Mouse (Mus musculus) heart, embryonic 15.5 days (tissue): ENCODE data around the gene Nr4a1. TPM values are rescaled to one million over a fixed set of nuclear protein-coding genes. Genes with fewer than 3 reads are reported as not detected.

Experiments
- ATAC-seq: fragments of 200-750 bp; cut with Nextera tagmentation; replicated peaks from 2 replicates; pipeline ENCODE4 v1.8.0; 2017; ENCODE audit warnings: low read depth, moderate TSS enrichment; ENCODE audit not compliant: insufficient number of reproducible peaks, insufficient read depth, low FRiP score
- H3K27ac ChIP-seq: fragments of 300-500 bp; sonication (generic); 2 replicates; pipeline ENCODE4 v1.5.1; 2015; ENCODE audit warnings: mild to moderate bottlenecking, inconsistent platforms
- H3K27me3 ChIP-seq: fragments of 300-500 bp; sonication (generic); 2 replicates; pipeline ENCODE4 v1.6.1; 2015; ENCODE audit warnings: inconsistent platforms
- H3K36me3 ChIP-seq: fragments of 300-500 bp; sonication (generic); 2 replicates; pipeline ENCODE4 v1.6.1; 2015; ENCODE audit warnings: mild to moderate bottlenecking, inconsistent platforms
- H3K4me1 ChIP-seq: fragments of 300-500 bp; sonication (generic); replicated peaks from 2 replicates; pipeline ENCODE4 v1.6.1; 2015; ENCODE audit warnings: inconsistent platforms
- H3K4me2 ChIP-seq: fragments of 300-500 bp; sonication (generic); 2 replicates; pipeline ENCODE4 v1.6.1; 2015; ENCODE audit warnings: inconsistent platforms, mild to moderate bottlenecking, moderate library complexity
- H3K4me3 ChIP-seq: fragments of 300-500 bp; sonication (generic); 2 replicates; pipeline ENCODE4 v1.5.1; 2015; ENCODE audit warnings: mild to moderate bottlenecking, inconsistent platforms
- H3K9ac ChIP-seq: fragments of 300-500 bp; sonication (generic); 2 replicates; pipeline ENCODE4 v1.6.1; 2015; ENCODE audit warnings: mild to moderate bottlenecking, inconsistent platforms
- H3K9me3 ChIP-seq: fragments of 300-500 bp; sonication (generic); replicated peaks from 2 replicates; pipeline ENCODE4 v1.6.1; 2016; ENCODE audit warnings: inconsistent platforms
- WGBS: fragments of 180-500 bp; shearing (Covaris S2); methylation state at CpG from one replicate; pipeline ENCODE4 v1.1.7; 2015; ENCODE audit warnings: mixed read lengths; 5-methylcytosine and 5-hydroxymethylcytosine counted together
- polyA plus RNA-seq: library from polyadenylated mRNA; unstranded; fragments of >200 nt; fragmentation: Nextera tagmentation; extraction: Ambion mirVana; gene quantifications from 2 replicates; pipeline ENCODE4 v1.2.1, GENCODE M21; 2015

The Nr4a1 gene
- polyA plus RNA-seq, 1 experiment from 2014 or later, result 10.6 TPM

GRCm38 (mm10) chr15:101223596-101223995 is 30.5 kb upstream of the Nr4a1 start:
- Histone ChIP-seq H3K9ac (no peak overlapping the region), H3K36me3 (no peaks in the 10 kb centered on the region), H3K9me3 (no peaks in the 10 kb centered on the region), H3K4me2 (peak overlapping the region; percentile 87), H3K4me3 (peak overlapping the region; percentile 77), H3K27me3 (peaks cover 19% of the 10 kb centered on the region), H3K27ac (no peak overlapping the region), H3K4me1 (peaks cover 45% of the 10 kb centered on the region)
- WGBS, result 6% methylated on average over 5 of the region's 5 CpGs
- no peak for ATAC-seq

DNA sequence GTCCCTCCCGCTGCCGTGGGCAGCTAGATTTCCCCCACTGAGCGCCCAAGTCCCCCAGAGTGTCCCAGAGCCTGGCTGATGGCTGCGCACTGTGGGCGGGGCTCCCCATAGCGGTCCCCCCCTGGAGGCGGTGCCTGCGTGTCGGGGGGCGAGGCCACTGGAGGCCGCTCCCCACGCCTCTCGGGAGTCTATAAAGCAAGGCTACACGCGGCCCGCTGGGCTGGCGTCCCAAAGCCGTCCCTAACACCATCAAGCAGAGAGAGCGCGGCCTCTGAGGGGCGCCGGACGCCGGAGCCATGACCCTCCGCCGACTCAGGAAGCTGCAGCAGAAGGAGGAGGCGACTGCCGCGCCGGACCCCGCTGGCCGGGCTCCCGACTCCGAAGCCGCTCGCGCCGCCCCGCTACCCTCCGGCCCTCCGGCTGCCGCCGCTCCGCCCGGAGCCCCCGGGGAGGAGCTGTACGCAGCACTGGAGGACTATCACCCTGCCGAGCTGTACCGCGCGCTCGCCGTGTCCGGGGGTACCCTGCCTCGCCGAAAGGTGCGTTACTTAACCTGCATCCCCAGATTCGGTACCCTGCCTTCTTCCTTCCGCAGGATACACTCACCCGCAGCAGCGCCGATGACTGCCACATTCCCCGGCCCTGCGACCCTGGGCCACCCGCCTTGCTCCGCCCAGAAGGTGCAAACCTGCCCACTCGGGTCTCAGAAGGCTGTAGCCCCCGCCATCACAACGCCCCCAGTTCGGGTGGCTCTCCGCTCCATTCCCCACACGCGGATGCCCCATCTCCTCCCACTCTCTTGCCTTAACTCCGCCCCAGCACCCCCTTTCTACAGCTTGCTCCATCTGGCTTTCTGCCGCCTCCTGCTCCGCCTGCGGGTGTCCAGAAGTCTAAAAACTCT is 29.8 kb upstream of the Nr4a1 start, which contains the start of gene Grasp:
Gene Grasp, plus strand, starts transcription at position 183 of the 901 bp plus-strand sequence.
- H3K27me3 ChIP-seq, result peaks cover 19% of the 10 kb centered on the region
- H3K9ac ChIP-seq, result peak within 1 kb of the TSS; percentile 82
- H3K27ac ChIP-seq, result peak within 1 kb of the TSS; percentile 85
- peak; percentile 91 for ATAC-seq
- peak within 1 kb of the TSS; percentile 87 for H3K4me2 ChIP-seq
- H3K9me3 ChIP-seq, result no peaks in the 10 kb centered on the region
- H3K4me1 ChIP-seq, result peaks cover 47% of the 10 kb centered on the region
- 0 out of 2 replicates have a peak, but pooled peaks cover 2% of the 10 kb centered on the region for H3K36me3 ChIP-seq
- peak within 1 kb of the TSS; percentile 77 for H3K4me3 ChIP-seq
- WGBS, result under 1% methylated on average over 76 of the region's 77 CpGs

DNA sequence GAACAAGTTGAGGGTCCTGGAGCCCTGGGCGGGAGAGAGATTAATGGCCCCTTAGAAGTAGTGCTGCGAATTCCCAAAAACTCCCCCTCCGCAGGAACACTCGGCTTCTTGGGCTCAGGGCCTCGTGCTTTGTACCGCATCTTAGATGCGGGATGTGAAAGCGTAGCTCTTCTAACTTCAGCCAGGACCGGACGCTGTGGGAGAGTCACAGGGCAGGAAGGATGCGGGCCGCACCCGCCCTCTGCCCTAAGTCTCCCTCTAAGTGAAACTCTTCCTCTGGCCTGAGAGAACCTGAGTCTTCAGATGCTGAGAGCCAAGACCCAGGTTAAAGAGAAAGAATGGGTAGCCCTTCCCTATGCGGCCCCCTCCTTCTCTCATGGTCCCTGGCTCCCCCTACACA is 29.1 kb upstream of the Nr4a1 start:
- ATAC-seq, result no peak
- Histone ChIP-seq H3K4me1 (peaks cover 47% of the 10 kb centered on the region), H3K4me3 (peak overlapping the region; percentile 77), H3K36me3 (peaks cover 7% of the 10 kb centered on the region; the same call in 1 of the 2 replicates), H3K9ac (peak overlapping the region; percentile 82), H3K27me3 (peaks cover 22% of the 10 kb centered on the region), H3K27ac (peak overlapping the region; percentile 85), H3K4me2 (peak overlapping the region; percentile 87), H3K9me3 (no peaks in the 10 kb centered on the region)
- WGBS, result 15% methylated on average over 14 of the region's 14 CpGs

DNA sequence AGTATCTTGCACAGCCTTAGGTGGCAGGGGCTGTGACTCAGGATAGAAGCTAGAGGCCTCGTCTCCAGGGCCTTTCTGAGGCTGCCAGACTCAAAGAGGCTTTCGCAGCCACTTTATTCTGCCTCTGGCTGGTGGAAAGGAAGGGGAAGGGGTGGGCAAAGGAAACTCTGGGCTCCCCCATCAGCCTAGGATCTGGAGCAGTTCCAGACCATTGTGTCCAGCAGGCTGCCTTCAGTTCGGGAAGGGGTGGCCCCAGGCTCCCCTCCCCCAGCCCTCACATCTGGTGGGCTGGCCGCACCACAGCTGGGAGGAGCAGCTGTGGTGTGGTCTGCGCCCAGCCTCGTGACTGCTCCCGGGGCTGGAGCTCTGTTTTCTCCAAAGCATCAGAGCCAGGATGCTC is 26.1 kb upstream of the Nr4a1 start:
- Histone ChIP-seq H3K27me3 (peaks cover 13% of the 10 kb centered on the region), H3K4me2 (peak overlapping the region; percentile 22; the same call in 1 of the 2 replicates), H3K9me3 (no peaks in the 10 kb centered on the region), H3K4me1 (peaks cover 37% of the 10 kb centered on the region), H3K9ac (no peak overlapping the region; the same call in 1 of the 2 replicates), H3K4me3 (no peak overlapping the region), H3K36me3 (peaks cover 21% of the 10 kb centered on the region; the same call in 1 of the 2 replicates), H3K27ac (peak overlapping the region; percentile 81)
- peak; percentile 47 for ATAC-seq
- 25% methylated on average over 7 of the region's 7 CpGs for WGBS

DNA sequence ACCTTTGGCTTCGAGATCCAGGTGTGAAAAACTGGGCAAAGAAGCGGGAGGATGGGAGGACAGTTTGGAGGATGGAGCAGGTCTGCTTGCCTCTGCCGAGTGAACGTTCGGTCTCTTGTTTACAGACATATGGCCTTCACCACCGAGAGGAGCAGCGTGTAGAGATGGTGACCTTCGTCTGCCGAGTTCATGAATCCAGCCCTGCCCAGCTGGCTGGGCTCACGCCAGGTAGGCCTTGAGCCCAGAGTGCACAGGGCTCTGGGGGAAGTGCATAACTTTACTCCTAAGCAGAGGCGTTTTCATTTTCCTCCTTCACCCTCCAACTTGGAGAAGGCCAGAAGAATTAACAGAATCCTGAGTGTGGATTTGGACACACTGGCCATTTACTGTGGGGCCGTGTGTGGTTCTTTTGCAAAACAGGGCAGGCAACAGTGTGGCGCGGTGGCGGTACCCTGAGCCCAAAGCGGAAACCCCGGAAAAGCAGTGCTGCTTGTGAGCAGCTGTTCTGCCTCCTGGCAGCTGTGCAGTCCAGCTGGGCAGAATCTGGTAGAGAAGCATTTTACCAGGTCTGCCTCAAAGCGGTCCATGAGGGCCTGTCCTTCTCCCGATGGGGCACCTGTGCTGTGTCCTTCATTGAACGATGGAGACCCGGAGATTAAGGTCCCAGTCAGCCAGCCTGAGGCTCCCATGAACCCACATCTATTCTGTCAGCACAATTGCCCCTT is 25.0 kb upstream of the Nr4a1 start:
- H3K9ac ChIP-seq, result no peak overlapping the region
- no peaks in the 10 kb centered on the region for H3K9me3 ChIP-seq
- ATAC-seq, result no peak
- H3K36me3 ChIP-seq, result peaks cover 21% of the 10 kb centered on the region; the same call in 1 of the 2 replicates
- H3K4me3 ChIP-seq, result no peak overlapping the region
- H3K27ac ChIP-seq, result no peak overlapping the region; the same call in 1 of the 2 replicates
- 0 out of 2 replicates have a peak, but pooled peaks cover 6% of the 10 kb centered on the region for H3K27me3 ChIP-seq
- 80% methylated on average over 21 of the region's 21 CpGs for WGBS
- peaks cover 32% of the 10 kb centered on the region for H3K4me1 ChIP-seq
- H3K4me2 ChIP-seq, result no peak overlapping the region

DNA sequence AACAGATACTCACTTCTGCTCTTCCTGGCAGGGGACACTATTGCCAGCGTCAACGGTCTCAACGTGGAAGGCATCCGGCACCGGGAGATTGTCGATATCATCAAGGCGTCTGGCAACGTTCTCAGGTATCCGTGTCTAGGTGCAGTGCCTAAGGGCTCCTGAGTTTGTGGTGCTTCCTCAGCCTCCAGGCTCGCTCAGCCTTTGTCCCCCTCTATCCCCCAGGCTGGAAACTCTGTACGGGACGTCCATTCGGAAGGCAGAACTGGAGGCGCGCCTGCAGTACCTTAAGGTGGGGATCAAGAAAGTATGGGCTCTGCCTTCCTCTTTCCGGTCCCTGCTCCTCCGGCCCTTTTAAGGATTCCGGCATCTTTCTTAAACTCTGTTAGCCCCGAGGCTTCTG is 23.6 kb upstream of the Nr4a1 start:
- Histone ChIP-seq H3K4me2 (no peak overlapping the region), H3K36me3 (peaks cover 21% of the 10 kb centered on the region; the same call in 1 of the 2 replicates), H3K27me3 (0 out of 2 replicates have a peak, but pooled peaks cover 2% of the 10 kb centered on the region), H3K4me1 (peaks cover 32% of the 10 kb centered on the region), H3K27ac (no peak overlapping the region), H3K4me3 (no peak overlapping the region), H3K9ac (no peak overlapping the region), H3K9me3 (no peaks in the 10 kb centered on the region)
- WGBS, result 94% methylated on average over 19 of the region's 19 CpGs
- ATAC-seq, result no peak

DNA sequence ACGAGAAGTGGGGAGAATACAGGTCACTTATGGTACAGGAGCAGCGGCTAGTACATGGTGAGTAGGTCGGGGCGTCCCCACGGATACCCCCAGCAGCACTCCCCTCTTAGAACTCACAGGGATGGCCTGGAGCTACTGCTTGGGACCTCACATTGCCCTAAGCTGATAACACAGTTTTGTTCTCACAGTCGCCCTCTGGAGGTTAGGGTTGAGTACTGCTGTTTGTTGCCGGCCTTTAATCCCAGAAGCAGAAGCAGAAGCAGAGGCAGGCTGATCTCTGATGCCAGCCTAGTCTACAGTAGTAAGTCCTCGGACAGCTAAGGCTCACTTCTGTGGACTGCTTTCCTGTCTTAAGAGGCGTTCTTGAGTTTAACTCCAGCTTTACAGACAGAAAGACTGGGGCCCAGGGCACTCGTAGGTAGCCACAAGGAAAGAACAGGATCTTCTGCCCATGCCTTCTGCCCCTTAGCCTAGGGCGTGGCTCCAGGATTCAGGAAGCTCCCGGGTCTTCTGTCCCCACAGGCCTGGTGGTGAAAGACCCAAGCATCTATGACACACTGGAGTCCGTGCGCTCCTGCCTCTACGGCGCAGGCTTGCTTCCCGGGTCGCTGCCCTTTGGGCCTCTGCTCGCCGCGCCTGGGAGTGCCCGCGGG is 22.9 kb upstream of the Nr4a1 start:
- Histone ChIP-seq H3K9ac (0 out of 2 replicates have a peak overlapping the region, but pooled peaks have one; percentile 12), H3K4me3 (peak overlapping the region; percentile 30), H3K4me1 (peaks cover 34% of the 10 kb centered on the region), H3K4me2 (peak overlapping the region; percentile 57), H3K27ac (no peak overlapping the region), H3K9me3 (no peaks in the 10 kb centered on the region), H3K27me3 (0 out of 2 replicates have a peak, but pooled peaks cover 2% of the 10 kb centered on the region), H3K36me3 (peaks cover 21% of the 10 kb centered on the region; the same call in 1 of the 2 replicates)
- WGBS, result 78% methylated on average over 23 of the region's 23 CpGs
- ATAC-seq, result no peak

GRCm38 (mm10) chr15:101231648-101232180 is 22.4 kb upstream of the Nr4a1 start:
- ATAC-seq, result no peak
- H3K9ac ChIP-seq, result 0 out of 2 replicates have a peak overlapping the region, but pooled peaks have one; percentile 12
- H3K27me3 ChIP-seq, result 0 out of 2 replicates have a peak, but pooled peaks cover 2% of the 10 kb centered on the region
- H3K9me3 ChIP-seq, result no peaks in the 10 kb centered on the region
- peaks cover 21% of the 10 kb centered on the region; the same call in 1 of the 2 replicates for H3K36me3 ChIP-seq
- no peak overlapping the region for H3K27ac ChIP-seq
- 52% methylated on average over 56 of the region's 56 CpGs for WGBS
- H3K4me2 ChIP-seq, result peak overlapping the region; percentile 57
- peaks cover 36% of the 10 kb centered on the region for H3K4me1 ChIP-seq
- H3K4me3 ChIP-seq, result peak overlapping the region; percentile 30

- H3K27me3 ChIP-seq, result 0 out of 2 replicates have a peak, but pooled peaks cover 2% of the 10 kb centered on the region
- H3K27ac ChIP-seq, result peak overlapping the region; percentile 33; the same call in 1 of the 2 replicates
- WGBS, result 63% methylated on average over 4 of the region's 4 CpGs
- peaks cover 21% of the 10 kb centered on the region; the same call in 1 of the 2 replicates for H3K36me3 ChIP-seq
- H3K9ac ChIP-seq, result no peak overlapping the region
- H3K4me1 ChIP-seq, result peaks cover 37% of the 10 kb centered on the region
- H3K9me3 ChIP-seq, result no peaks in the 10 kb centered on the region
- ATAC-seq, result no peak
- H3K4me3 ChIP-seq, result no peak overlapping the region
- H3K4me2 ChIP-seq, result no peak overlapping the region
These were observed 21.5 kb upstream of the Nr4a1 start for GRCm38 (mm10) chr15:101232607-101233006.

GRCm38 (mm10) chr15:101233183-101233582 is 20.9 kb upstream of the Nr4a1 start:
- Histone ChIP-seq H3K9ac (no peak overlapping the region), H3K4me2 (no peak overlapping the region)

More at GRCm38 (mm10) chr15:101233183-101233582, 20.9 kb upstream of the Nr4a1 start:
- H3K36me3 ChIP-seq, result peaks cover 21% of the 10 kb centered on the region; the same call in 1 of the 2 replicates
- H3K9me3 ChIP-seq, result no peaks in the 10 kb centered on the region
- no peak overlapping the region for H3K4me3 ChIP-seq
- 0 out of 2 replicates have a peak, but pooled peaks cover 2% of the 10 kb centered on the region for H3K27me3 ChIP-seq
- peak overlapping the region; percentile 33; the same call in 1 of the 2 replicates for H3K27ac ChIP-seq
- WGBS, result 78% methylated on average over 3 of the region's 3 CpGs
- no peak for ATAC-seq
- H3K4me1 ChIP-seq, result peaks cover 34% of the 10 kb centered on the region
